Mouse (Mus musculus) heart, embryonic 11.5 days (tissue): ENCODE measurements around the gene Ccm2l. TPM values are rescaled to one million over a fixed set of nuclear protein-coding genes. Genes with fewer than 3 reads are reported as not detected.

Source experiments
- ATAC-seq: fragments of 200-750 bp; cut with Nextera tagmentation; replicated peaks from 2 replicates; pipeline ENCODE4 v1.8.0; 2017; ENCODE audit warnings: moderate library complexity; ENCODE audit not compliant: insufficient number of reproducible peaks, low FRiP score, low TSS enrichment
- H3K27ac ChIP-seq: fragments of 300-500 bp; sonication (generic); 2 replicates; pipeline ENCODE4 v1.5.1; 2014; ENCODE audit warnings: mild to moderate bottlenecking, low read depth, low read length
- H3K27me3 ChIP-seq: fragments of 300-500 bp; sonication (generic); 2 replicates; pipeline ENCODE4 v1.6.1; 2014; ENCODE audit warnings: mild to moderate bottlenecking, low read length, mixed read lengths; ENCODE audit not compliant: control insufficient read depth, insufficient read depth
- H3K36me3 ChIP-seq: fragments of 300-500 bp; sonication (generic); 2 replicates; pipeline ENCODE4 v1.6.1; 2014; ENCODE audit warnings: mild to moderate bottlenecking, low read length, moderate library complexity, mixed read lengths; ENCODE audit not compliant: control insufficient read depth, insufficient read depth
- H3K4me1 ChIP-seq: fragments of 300-500 bp; sonication (generic); 2 replicates; pipeline ENCODE4 v1.6.1; 2014; ENCODE audit warnings: low read length; ENCODE audit not compliant: control insufficient read depth, insufficient read depth
- H3K4me2 ChIP-seq: fragments of 300-500 bp; sonication (generic); 2 replicates; pipeline ENCODE4 v1.6.1; 2014; ENCODE audit warnings: mild to moderate bottlenecking, moderate library complexity
- H3K4me3 ChIP-seq: fragments of 300-500 bp; sonication (generic); 2 replicates; pipeline ENCODE4 v1.5.1; 2014; ENCODE audit warnings: low read depth, low read length
- H3K9ac ChIP-seq: fragments of 300-500 bp; sonication (generic); 2 replicates; pipeline ENCODE4 v1.6.1; 2014; ENCODE audit warnings: mild to moderate bottlenecking, low read depth, low read length, moderate library complexity
- H3K9me3 ChIP-seq: fragments of 300-500 bp; sonication (generic); replicated peaks from 2 replicates; pipeline ENCODE4 v1.6.1; 2016; ENCODE audit warnings: low read length; ENCODE audit not compliant: control insufficient read depth
- WGBS: fragments of 180-500 bp; shearing (Covaris S2); extraction: QIAGEN DNeasy Blood & Tissue Kit; methylation state at CpG from one replicate; pipeline ENCODE4 v1.1.7; 2014; ENCODE audit not compliant: insufficient replicate concordance; 5-methylcytosine and 5-hydroxymethylcytosine counted together
- polyA plus RNA-seq: library from polyadenylated mRNA; unstranded; fragments of >200 nt; fragmentation: Nextera tagmentation; extraction: Ambion mirVana; gene quantifications from 2 replicates; pipeline ENCODE4 v1.2.1, GENCODE M21; 2014

The Ccm2l gene
- polyA plus RNA-seq, 1 experiment from 2014 or later = 5.2 TPM

DNA sequence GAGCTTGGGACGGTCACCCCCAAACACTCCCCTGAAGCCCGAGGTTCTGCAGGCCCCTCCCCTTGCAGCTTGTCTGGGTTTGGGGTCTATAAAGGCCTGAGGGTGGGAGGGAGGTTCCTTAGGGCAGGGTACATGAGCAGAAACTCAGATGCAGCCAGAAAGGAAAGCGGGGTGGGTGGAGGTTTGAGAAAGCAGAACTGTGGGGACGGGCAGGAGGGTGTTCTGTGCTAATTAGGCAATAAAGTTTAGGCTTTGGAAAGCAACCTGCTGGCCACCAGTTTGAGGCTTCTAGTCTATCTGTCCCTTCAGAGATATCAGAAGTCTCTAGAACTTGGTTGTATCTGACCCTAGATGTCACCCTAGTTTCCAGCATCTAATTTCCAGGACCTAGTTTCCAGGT lies 7.4 kb upstream of the Ccm2l start:
- Histone ChIP-seq H3K27me3 (peaks cover 28% of the 10 kb centered on the region), H3K9me3 (no peaks in the 10 kb centered on the region), H3K9ac (no peak overlapping the region), H3K4me3 (no peak overlapping the region), H3K27ac (no peak overlapping the region), H3K4me2 (no peak overlapping the region), H3K4me1 (no peaks in the 10 kb centered on the region), H3K36me3 (no peaks in the 10 kb centered on the region)
- WGBS = 59% methylated on average over 4 of the region's 4 CpGs
- ATAC-seq = no peak

DNA sequence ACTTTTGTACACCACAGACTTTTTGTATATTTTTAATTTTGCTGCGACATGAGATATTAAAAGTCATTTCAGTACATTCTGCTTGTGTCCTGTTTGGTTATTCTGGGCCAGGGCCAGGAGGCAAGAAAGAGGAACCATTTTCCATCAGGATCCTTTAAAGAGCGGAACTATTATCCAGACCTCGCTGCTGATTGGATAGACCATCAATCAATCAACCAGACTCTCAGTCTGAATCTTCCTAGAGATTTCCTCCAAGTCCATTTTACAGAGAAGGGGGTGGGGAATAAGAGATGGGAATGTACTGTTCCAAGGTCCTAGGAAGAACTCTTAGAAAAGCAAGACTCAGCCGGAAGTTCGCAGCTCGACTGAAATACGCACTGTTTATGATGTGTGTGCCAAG lies 5.5 kb upstream of the Ccm2l start:
- H3K4me1 ChIP-seq = no peaks in the 10 kb centered on the region
- WGBS = 83% methylated on average over 7 of the region's 7 CpGs
- H3K9me3 ChIP-seq = no peaks in the 10 kb centered on the region
- H3K4me3 ChIP-seq = no peak overlapping the region
- peaks cover 13% of the 10 kb centered on the region for H3K27me3 ChIP-seq
- no peak overlapping the region for H3K27ac ChIP-seq
- H3K4me2 ChIP-seq = no peak overlapping the region
- no peak overlapping the region for H3K9ac ChIP-seq
- no peak for ATAC-seq
- H3K36me3 ChIP-seq = no peaks in the 10 kb centered on the region

DNA sequence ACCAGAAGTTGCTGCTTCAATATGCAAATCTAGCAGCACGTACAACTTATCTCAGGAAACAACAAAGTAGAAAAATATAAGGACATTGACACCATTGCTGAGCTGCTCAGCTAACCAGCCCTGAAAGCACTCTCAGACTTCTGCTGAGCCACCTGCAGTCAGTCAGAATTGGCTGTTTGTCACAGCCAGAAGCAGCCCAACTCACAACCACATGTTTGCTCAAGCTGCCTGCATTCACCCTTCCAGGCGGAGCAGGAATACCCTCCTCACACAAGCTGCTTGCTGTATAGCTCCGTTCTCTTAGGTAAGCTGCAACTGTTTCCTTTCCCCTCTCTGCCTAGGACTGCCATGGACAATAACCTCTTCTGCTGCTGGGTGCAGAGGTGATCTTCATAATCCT lies 2.4 kb upstream of the Ccm2l start:
- 44% methylated on average over 3 of the region's 3 CpGs for WGBS
- Histone ChIP-seq H3K4me2 (no peak overlapping the region), H3K36me3 (no peaks in the 10 kb centered on the region), H3K27ac (no peak overlapping the region), H3K4me1 (no peaks in the 10 kb centered on the region), H3K9ac (no peak overlapping the region), H3K4me3 (no peak overlapping the region), H3K27me3 (peaks cover 26% of the 10 kb centered on the region), H3K9me3 (no peaks in the 10 kb centered on the region)
- ATAC-seq = no peak

DNA sequence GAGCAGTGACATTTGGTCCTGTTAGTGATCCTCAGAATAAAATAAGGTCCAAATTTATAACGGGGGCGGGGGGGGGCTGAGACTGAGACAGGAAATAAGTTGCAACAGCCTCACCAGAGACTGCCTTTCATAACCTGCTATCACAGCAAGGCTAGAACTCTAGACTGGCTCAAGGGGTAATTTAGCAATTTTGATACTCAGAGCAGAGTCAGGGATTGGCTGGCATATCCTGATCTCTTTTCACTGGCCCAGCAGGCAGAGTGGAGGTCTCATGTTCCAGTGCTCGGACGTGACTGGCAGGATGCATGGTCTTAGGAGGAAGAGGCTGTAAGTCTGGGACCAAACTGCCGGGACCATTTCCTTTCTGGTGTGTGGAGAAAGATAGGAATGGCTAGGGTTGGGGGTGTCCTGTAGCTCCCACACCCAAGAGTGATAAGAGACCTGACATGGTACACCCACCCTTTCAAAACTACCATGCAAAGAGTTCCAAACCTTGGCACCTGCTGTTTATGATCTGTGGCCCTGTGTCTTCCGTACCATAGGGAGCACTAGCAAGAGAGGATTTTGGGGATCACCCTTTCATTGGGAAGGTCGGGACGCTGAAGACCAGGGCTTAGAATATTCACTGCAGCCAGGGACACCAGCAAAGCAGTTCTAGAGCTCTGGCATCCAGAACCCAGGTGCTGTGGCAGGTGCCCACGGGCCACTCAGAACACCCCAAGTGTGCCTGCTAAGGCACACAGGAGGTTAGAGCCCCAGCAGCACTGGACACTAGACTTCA lies 1.4 kb upstream of the Ccm2l start:
- Histone ChIP-seq H3K27ac (peak overlapping the region; percentile 43; the same call in 1 of the 2 replicates), H3K4me3 (no peak overlapping the region), H3K36me3 (no peaks in the 10 kb centered on the region), H3K9me3 (no peaks in the 10 kb centered on the region), H3K27me3 (peaks cover 23% of the 10 kb centered on the region), H3K4me1 (no peaks in the 10 kb centered on the region), H3K9ac (no peak overlapping the region), H3K4me2 (no peak overlapping the region)
- WGBS = 59% methylated on average over 9 of the region's 9 CpGs
- ATAC-seq = no peak

DNA sequence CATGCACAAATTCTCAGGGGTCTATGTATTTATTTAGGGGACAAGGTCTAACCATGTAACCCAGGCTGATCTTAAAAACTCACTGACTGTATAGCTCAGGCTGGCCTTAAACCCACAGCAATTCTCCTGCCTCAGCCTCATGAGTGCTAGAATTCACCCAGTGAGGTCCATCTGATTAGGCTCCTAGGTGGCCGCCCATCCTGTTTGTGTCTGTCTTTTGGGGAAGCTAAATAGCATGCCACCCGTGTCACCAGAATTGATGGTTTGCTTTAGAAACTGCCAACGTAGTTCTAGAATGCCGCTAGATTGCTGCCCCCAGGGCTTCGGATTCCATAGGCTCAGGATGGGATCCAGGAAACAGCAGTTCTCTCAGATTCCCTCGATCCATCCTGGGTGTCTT lies 1.2 kb downstream of the Ccm2l start:
- no peak for ATAC-seq
- H3K27me3 ChIP-seq = peaks cover 43% of the 10 kb centered on the region
- H3K9me3 ChIP-seq = no peaks in the 10 kb centered on the region
- H3K36me3 ChIP-seq = no peaks in the 10 kb centered on the region
- 38% methylated on average over 6 of the region's 6 CpGs for WGBS
- no peak overlapping the region for H3K4me3 ChIP-seq
- H3K4me2 ChIP-seq = peak overlapping the region; percentile 43
- peaks cover 7% of the 10 kb centered on the region for H3K4me1 ChIP-seq
- no peak overlapping the region for H3K9ac ChIP-seq
- no peak overlapping the region for H3K27ac ChIP-seq

DNA sequence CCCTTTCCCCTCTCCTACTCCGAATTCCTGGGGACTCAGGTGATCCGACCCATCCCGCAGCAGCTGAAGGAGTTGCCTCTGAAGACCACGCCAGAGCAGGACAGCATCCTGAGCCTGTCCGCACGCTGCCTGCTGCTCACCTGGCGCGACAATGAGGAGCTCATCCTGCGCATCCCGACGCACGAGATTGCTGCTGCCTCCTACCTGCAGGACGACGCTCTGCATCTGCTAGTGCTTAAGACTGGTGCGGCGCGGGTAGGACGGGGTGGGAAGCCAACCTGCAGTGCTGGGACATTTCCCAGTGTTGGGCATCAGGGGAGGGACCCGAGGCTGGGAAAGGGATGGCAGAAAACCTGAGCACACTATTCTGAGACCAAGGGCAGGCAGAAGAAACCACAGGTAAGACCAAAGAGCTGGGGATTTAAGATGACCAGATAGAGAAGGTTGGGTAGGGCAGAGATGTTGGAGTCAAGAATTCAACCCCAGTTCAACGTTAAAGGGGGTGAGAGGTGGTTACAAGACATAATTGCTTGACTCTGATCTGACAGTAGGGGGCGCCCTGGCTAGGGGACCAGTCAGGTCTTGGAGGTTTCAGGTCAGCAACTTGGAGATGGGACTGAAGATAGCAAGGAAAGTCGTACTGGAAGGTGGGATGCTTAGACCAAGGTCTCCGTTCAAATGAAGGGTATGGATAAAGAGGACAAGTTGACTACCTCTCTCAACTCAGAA lies 5.2 kb downstream of the Ccm2l start:
- H3K4me1 ChIP-seq = peaks cover 8% of the 10 kb centered on the region
- no peaks in the 10 kb centered on the region for H3K36me3 ChIP-seq
- H3K27ac ChIP-seq = no peak overlapping the region
- no peak for ATAC-seq
- H3K4me3 ChIP-seq = no peak overlapping the region
- no peaks in the 10 kb centered on the region for H3K9me3 ChIP-seq
- H3K27me3 ChIP-seq = peaks cover 67% of the 10 kb centered on the region
- WGBS = 20% methylated on average over 23 of the region's 23 CpGs
- H3K9ac ChIP-seq = no peak overlapping the region
- H3K4me2 ChIP-seq = no peak overlapping the region; the same call in 1 of the 2 replicates

DNA sequence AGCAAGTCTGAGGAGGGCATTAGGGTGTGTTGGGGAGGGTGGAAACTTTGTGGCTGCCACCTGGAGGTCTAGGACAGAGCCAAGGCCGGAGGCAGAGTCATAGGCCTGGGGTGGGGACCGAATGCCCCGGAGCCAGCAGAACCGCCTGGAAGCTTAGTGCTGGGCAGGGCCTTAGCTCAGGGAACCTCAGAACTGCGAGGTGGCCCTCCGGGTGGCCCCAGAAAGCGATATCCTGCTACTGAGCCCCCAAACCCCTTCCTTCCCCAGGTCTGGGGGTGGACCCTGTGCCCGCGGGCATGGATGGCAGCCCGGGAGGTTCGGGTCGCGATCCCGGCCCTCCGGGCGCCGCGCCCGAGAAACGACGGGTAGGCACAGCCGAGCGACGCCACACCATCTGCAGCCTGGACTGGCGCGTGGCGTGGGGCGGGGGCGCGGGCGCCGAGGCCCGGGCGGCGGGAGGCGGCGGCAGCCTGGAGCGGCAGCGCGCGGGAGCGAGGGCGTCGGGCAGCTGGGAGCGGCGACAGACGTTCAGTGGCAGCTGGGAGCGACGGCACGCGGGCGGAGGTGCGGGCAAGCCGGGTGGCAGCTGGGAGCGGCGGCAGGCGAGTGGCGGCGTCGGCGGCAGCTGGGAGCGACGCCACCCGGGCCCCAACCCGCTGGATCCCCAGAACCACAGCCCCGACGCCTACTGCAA lies 5.9 kb downstream of the Ccm2l start:
- peaks cover 8% of the 10 kb centered on the region for H3K4me1 ChIP-seq
- H3K4me3 ChIP-seq = peak overlapping the region; percentile 38
- peaks cover 62% of the 10 kb centered on the region for H3K27me3 ChIP-seq
- no peaks in the 10 kb centered on the region for H3K36me3 ChIP-seq
- peak overlapping the region; percentile 63 for H3K4me2 ChIP-seq
- H3K9me3 ChIP-seq = no peaks in the 10 kb centered on the region
- peak overlapping the region; percentile 54; the same call in 1 of the 2 replicates for H3K9ac ChIP-seq
- WGBS = 8% methylated on average over 62 of the region's 67 CpGs
- no peak for ATAC-seq
- no peak overlapping the region for H3K27ac ChIP-seq

DNA sequence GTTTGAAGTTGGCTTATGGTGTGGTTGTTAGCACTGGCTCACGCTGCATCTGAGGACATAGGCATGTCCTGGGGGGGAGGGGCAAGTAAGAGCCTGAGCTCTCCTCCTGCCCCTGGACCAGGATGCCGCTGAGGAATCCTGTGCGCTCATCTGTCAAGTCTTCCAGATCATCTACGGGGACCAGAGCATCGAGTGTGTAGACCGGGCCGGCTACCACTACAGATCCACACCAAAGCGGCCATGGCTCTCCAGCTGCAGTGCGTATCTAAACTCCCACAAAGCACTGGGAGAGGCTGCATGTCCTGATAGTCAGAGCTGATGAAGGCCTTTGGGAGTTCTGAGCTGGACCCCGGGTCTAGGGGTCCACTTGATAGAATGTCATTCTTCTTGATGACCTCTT lies 8.9 kb downstream of the Ccm2l start:
- Histone ChIP-seq H3K9me3 (no peaks in the 10 kb centered on the region), H3K4me1 (peaks cover 8% of the 10 kb centered on the region), H3K4me3 (no peak overlapping the region), H3K27ac (no peak overlapping the region), H3K4me2 (no peak overlapping the region), H3K36me3 (no peaks in the 10 kb centered on the region), H3K9ac (no peak overlapping the region), H3K27me3 (peaks cover 46% of the 10 kb centered on the region)
- no peak for ATAC-seq
- WGBS = 72% methylated on average over 10 of the region's 10 CpGs
